Mouse (Mus musculus) thymus, postnatal 36 days (tissue): ENCODE results near the gene Ccr7.
A peak's percentile ranks its signal among the peaks of the same experiment; 100 is the strongest.

Source experiments
- DNase-seq, 2 experiments: peaks; one replicate each; pipeline ENCODE4 v3.0.0; 2022; ENCODE audit warnings: mixed read lengths in 2 of 2

Gene Ccr7

DNA sequence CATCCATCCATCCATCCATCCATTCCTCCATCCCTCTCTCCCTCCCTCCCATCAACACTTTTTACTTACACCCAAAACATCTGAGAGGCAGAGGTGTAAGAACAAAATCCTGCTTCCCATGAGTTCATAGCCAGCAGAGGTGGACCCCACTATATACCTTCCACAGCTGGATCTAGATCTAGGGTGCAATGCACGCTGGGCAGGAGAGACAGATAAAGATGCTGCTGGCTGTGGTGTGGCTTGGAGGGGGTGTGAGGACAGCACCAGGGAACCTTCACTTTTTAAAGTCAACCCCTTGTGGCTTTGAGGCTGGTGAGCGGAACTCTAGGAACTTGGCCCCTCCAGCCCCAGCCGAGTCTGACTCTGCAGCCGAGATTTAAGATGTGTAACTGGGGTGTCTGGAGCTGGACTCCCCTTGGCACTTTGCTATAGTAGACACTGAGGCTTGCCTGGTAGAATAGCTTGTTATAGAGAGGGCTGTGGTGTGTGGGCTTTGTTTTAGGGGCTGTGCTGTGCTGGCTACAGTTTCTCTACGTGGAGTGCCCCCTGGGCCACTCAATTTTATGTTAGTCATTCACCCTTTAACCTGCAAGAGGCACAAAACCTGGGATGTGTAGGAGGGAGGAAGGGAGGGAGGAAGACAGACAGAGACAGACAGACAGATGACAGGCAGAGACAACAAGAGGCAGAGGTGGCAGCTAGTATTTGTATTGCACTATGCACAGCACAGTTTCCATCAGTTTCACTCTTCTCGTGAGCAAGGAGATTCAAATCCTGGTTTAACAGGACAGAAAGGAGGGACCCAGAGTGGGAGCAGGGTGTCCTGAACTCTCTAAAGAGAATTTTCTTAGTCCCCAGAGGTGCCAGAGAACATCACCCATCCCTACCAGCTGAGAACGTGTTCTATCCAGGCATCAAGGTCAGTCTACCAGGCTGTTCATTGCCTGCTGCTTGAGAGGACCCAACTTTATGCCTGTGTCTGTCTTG, 817 bp downstream of the Ccr7 start:
- peak in 1 of 2 experiments; percentile 27 for DNase-seq

- DNase-seq: no peak
Observed at GRCm38 (mm10) chr11:99152323-99153144, 2.3 kb downstream of the Ccr7 start.

- DNase-seq: no peak
Observed at GRCm38 (mm10) chr11:99151333-99151930, 3.4 kb downstream of the Ccr7 start.

- DNase-seq: no peak
Observed at GRCm38 (mm10) chr11:99150889-99151288, 4.0 kb downstream of the Ccr7 start.

GRCm38 (mm10) chr11:99149898-99150757, 4.7 kb downstream of the Ccr7 start:
- DNase-seq: peak; percentile 85 to 87

DNA sequence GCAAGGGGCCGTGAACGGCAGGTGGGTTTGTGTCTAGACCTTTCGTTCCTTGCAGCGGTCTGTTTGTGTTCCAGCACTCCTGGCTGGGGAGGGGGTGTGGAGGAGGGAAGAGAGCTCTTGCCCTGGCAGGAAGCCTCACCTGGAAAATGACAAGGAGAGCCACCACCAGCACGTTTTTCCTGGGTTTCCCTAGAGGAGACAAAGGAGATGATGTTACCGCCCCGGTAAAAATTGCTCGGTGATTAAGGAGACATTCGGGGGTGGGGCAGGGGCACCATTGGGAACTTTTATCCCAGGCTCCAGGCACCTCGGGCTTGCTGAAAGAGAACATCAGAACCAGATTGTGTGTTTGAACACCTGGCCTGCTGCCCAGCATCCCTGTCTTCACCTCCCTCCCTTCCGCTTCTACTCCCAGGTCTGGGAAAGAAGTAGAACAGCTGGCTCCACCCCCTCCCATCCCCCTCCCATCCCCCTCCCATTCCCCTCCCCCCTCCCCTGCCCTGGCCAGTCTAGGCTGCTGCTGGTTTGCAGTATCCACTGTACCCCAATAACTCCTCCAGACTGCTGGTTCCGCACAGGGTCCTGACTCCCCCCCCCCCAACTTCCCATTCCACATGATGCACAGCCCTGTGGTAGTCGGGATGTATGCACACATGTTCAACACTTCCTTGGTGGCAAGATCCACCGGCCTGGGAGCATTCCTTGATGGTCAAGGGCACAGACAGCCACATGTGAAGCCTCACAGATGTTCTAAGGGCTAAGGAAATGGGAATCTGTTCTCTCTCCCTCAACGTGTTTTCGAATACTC, 5.8 kb downstream of the Ccr7 start:
- DNase-seq: no peak

DNA sequence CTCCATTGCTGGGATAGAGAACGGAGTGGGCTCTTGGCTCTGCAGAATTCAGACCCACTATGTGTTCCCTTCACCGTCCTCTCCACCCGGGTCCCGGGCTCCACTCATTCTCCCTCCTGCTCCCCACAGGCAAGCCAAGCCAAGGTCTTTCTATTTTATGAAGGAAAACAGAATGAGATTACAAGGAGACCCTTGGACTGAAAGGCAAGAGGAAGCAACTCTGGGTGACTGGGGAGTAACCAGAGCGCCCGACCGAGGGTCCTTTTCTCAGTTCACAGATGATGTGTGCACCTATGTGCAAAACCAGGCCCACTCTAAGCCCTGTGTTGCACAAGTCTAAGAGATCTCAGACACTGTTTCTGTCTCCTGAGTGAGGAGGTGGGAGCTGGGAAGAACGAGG, 6.5 kb downstream of the Ccr7 start:
- DNase-seq: peak in 1 of 2 experiments; percentile 54

DNA sequence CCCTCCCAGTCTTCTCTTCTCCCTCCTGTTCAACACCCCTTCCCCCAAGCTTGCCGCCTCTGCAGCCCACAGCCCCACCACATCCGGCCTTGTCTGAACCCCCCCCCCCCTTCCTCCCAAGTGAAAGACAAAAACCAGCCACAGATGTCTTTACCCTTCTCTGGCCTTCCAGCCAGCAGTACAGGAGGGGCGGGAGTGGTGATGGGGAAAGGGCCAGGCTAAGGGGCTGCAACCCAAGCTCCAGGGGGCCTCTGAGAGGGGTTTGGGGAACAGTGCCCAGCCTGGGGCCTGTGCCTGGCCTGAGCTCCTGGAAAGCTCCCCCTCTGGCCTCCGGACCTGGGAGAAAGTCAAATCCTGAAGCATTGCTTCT, 7.0 kb downstream of the Ccr7 start:
- DNase-seq: peak; percentile 81 to 85

DNA sequence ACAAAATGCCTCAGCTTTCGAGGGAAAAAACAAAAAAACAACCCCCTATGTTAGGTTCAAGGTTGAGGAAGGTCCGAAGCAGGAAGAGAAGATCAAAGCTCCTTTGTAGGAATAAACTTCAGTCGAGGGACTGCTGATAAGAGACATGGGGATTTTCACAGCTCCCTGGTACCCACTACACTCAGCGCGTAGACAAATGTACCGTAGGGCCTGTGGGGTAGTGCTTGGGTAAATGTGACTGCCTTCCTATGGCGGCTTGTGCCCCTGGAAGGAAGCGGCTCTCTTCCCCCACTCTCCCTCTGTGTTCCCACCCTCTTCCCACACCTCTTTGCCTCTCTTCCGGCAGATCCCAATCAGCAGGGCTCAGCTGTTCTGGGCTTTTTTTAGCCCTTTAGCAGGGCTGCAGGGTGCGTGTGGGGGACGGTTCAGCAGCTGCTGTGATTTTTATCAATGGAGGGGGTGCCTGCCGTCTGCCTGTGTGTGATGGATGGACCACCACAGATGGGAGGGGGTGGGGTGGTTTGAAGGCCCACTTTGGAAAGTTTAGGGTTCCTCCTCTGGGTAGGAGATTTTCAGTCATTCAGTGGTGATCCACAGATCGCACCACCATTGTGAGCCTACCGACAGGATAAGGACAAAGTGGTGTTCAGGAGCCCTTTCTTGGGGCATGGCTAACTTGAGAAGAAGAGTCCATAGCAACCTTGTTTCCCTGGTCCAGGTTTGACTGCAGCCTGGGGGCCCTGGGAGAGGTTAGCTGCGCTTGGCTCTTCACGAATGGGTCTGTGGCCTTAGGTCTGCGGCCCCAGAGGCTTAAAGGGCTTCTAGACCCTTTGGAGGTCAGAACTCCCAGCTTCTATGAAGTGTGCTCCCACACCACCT, 7.6 kb downstream of the Ccr7 start:
- DNase-seq: peak in 1 of 2 experiments; percentile 62

- DNase-seq: no peak
Observed at GRCm38 (mm10) chr11:99146558-99146957, 8.3 kb downstream of the Ccr7 start.

DNA sequence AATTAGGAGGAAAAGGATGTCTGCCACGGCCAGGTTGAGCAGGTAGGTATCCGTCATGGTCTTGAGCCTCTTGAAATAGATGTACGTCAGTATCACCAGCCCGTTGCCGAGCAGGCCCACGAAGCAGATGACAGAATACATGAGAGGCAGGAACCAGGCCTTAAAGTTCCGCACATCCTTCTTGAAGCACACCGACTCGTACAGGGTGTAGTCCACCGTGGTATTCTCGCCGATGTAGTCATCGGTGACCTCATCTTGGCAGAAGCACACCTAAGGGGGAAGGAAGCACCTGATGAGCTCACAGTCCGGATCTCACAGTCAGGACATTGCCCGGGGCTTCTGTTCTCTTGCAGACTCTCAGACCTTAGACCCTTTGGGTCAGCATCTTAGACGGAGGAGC, 9.1 kb downstream of the Ccr7 start:
- DNase-seq: no peak

DNA sequence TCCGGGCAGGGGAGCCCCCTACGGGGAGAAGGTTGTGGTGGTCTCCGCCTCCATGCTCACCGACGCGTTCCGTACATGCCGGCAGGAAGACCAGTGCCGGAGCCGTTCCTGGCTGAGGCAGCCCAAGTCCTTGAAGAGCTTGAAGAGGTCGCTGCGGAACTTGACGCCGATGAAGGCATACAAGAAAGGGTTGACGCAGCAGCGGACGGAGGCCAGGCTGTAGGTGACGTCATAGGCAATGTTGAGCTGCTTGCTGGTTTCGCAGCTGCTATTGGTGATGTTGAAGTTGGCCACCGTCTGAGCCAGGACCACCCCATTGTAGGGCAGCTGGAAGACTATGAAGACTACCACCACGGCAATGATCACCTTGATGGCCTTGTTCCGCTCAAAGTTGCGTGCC, 9.9 kb downstream of the Ccr7 start:
- no peak for DNase-seq

GRCm38 (mm10) chr11:99144456-99144855, 10.4 kb downstream of the Ccr7 start:
- DNase-seq: no peak

- peak; percentile 56 to 70 for DNase-seq
Observed at GRCm38 (mm10) chr11:99143123-99144082, 11.5 kb downstream of the Ccr7 start.

DNA sequence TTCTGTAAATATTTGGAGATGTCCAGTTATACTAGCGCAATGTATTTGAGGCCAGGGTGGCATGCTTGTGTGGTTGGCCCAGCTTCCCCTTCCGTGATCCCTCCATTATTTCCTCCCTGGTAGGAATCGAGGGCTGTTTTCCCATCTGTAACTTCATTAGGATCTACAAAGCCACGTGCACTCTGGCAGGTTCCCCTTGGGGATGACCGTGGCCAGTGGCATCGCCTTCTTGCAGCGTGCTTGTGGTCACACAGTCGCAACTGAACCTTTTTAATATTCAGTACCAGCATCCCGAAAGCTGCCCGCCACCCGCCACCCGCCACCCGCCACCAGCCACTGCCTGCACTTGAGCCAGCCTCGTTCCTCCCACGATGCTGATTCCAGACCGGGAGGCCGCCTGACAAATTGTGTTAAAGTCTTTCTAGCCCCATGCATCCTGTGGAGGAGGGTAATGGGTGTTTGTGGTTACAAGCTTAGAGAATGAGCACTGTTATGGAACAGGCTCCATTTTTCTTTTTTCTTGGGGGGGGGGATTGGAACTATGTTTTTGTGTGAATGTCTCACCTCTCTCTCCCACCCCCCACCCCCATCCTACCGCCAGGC, 12.3 kb downstream of the Ccr7 start:
- no peak for DNase-seq

DNA sequence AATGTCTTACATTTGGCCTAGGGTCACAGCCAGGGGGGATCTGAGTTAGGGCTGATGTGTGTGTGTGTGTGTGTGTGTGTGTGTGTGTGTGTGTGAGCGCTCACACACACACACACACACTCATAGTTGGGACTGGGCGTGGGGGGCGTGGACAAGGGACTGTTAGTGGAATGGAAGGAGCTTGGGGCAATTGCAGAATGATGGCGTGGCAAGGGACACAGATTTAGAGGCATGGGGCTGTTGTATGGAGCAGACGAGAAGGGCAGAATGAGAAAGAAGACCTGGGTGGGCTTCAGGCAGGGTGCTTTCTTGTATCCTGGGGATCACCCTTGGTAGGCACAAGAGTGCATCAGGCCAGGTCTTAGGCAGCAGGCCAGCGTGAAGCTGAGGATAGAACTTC, 12.8 kb downstream of the Ccr7 start:
- peak in 1 of 2 experiments; percentile 3 for DNase-seq

GRCm38 (mm10) chr11:99141600-99141999, 13.3 kb downstream of the Ccr7 start:
- no peak for DNase-seq

- DNase-seq: no peak
Observed at GRCm38 (mm10) chr11:99138976-99139375, 15.9 kb downstream of the Ccr7 start.

GRCm38 (mm10) chr11:99137385-99137784, 17.5 kb downstream of the Ccr7 start:
- no peak for DNase-seq
